Mouse (Mus musculus): ENCODE data around the gene Zrsr1.

Gene Zrsr1

DNA sequence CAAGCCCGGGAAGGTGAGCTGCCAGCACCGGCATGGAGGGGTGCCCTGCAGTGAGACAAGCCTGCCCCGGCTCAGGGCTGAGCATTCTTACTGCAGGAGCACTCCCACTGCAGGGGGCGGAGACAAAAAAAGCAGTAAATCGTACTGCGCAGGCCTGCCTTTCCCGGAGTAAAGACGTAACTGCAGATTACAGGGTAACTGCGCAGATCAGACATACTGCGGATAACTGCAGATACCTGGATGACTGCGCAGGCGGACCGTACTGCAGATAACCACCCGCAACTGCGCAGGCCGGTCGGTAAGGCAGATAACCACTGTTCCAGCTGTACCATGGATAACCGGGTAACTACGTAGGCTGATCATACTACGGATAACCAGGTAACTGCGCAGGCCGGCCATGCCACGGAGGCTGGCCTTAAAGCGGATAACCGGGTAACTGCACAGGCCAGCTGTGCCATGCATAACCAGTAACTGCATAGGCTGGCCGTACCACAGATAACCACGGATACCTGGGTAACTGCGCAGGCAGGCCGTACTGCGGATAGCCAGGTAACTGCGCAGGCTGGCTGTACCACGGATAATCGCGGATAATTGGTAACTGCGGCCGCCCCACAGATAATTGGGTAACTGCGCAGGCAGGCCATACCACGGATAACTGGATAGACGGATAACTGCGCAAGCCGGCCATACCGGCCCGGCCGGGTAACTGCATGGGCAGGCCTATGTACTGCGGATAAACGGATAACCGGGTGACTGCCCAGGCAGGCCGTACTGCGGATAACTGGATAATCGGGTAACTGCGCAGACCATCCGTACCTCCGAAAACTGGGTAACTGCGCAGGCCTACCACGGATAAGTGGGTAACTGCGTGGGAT is at the start of gene Zrsr1:
Gene Zrsr1, plus strand, starts transcription at position 171 of the 875 bp plus-strand sequence.
- DNase-seq (ENCODE audit: extremely low read depth, insufficient read length, low spot score), result peak; percentile 59

DNA sequence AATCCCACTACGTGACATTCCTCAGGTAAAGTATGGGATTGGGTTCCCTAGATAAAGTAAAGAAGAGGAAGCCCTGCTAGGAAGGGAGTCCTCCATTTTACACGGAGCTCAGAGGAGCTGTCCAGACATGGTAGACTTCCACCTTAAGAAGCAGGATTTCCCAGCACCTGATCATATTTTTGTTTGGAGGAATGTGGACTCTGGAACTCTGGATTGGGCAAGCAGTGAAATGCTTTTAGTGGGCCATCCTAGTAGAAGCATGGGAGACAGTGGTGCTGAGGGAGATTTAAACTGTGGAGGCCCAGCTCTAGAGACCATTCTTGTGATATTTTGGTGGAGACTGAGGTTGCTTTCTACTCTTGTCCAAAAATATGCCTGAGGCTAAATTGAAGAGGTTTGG is 49.3 kb upstream of the Zrsr1 start:
- no peak for DNase-seq (ENCODE audit: extremely low read depth, insufficient read length, low spot score)

DNA sequence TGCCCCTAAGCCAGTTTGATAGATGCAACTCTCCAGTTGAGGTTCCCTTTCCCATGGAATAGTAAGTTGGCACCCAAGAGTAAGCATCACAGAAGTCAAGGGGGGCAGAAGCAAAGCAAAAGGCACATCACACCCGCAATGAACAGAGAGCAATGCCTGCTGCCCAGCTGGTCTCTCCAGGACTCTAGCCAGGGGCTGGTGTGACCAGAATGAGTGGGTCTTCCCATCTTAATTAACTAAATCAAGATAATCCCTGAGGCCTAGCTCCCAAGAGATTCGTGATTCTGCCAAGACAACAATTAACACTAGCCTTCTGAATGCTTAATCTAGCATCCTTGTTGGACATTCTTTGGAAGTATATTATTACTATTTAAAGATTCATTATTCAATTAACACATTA is 48.2 kb upstream of the Zrsr1 start:
- DNase-seq (ENCODE audit: extremely low read depth, insufficient read length, low spot score), result no peak

DNA sequence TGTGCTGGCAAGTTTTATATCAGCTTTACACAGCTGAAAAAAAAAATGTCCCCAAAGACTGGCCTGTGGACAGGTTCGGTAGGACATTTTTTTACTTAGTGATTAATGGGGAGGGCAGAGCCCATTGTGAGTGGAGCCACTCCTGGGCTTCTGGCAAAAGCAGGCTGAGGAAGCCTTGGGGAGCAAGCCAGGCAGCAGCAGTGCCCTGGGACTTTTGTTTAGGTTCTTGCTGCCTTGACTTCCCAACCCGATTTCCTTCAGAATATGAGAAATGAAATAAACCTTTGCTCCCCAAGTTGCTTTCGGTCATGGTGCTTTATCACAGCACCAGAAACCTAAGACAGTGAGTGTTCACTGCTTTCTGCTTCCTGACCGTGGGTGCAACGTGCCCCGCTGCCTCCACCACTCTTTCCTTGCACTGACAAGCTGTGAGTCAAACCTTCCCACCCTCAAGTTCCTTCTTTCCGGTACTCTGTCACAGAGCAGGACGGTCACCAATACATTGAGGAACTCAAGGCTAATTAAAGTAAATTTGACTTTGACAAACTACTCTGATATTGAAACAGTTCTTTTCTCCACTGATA is 43.1 kb upstream of the Zrsr1 start:
- DNase-seq (ENCODE audit: extremely low read depth, insufficient read length, low spot score), result no peak

DNA sequence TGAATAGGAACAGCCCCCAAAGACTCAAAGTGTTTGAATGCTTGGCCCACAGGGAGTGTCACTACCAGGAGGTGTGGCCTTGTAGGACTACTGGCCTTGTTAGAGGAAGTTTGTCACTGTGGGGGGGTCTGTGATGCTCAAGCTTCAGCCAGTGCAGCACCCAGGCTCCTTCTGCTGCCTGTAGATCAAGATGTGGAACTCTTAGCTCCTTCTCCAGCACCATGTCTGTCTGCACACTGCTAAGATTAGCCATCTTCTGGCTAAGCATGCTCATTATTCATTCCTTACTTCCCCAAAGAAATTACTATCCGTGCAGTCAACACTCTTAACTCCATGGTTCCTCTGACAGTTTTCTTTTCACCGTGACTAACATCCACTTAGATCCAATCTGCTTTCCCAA is 41.7 kb upstream of the Zrsr1 start:
- DNase-seq (ENCODE audit: extremely low read depth, insufficient read length, low spot score), result no peak

DNA sequence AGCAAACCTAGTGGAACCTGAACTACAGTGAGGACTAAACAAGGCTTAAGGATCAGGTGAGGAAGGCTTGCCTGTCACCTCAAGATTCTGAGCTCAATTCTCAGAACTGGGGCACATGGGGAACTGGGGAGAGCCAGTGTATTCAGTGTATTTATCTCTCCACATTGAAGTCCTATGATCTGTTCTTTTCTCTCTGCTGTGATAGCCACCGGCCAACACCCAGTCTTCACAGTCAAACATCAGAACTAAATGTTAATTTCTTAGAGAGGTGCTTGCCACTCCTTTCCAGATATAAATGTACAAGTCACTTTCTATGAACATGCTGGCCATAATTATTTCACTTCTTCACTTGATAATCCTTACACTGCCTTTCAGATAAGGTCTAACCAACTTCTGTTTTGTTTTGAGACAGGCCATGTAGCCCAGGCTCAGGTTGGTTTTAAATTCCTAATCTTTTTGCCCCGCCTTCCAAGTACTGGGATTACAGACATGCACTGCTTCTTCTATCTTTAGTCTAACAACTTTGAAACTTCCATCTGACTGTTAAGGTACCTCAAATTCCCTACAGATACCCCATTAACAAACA is 40.4 kb upstream of the Zrsr1 start:
- no peak for DNase-seq (ENCODE audit: extremely low read depth, insufficient read length, low spot score)

DNA sequence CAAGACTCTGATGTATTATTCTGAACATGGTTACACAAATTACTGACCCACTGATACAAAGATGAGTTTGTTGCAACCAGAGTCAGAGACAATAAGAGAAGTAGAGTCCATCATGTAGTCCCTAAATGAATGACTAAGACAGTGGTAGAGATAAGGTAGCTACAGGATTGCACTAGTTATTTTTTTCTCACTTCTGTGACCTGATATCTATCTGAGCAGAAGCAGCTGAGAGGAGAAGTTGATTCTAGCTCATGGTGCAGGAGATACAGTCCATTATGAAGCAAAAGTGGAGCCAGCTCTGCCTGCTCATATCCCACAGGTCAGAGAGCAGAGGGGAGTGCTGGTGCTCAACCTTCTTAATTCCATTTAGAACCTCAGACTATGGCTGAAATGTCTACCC is 39.6 kb upstream of the Zrsr1 start:
- DNase-seq (ENCODE audit: extremely low read depth, insufficient read length, low spot score), result no peak

DNA sequence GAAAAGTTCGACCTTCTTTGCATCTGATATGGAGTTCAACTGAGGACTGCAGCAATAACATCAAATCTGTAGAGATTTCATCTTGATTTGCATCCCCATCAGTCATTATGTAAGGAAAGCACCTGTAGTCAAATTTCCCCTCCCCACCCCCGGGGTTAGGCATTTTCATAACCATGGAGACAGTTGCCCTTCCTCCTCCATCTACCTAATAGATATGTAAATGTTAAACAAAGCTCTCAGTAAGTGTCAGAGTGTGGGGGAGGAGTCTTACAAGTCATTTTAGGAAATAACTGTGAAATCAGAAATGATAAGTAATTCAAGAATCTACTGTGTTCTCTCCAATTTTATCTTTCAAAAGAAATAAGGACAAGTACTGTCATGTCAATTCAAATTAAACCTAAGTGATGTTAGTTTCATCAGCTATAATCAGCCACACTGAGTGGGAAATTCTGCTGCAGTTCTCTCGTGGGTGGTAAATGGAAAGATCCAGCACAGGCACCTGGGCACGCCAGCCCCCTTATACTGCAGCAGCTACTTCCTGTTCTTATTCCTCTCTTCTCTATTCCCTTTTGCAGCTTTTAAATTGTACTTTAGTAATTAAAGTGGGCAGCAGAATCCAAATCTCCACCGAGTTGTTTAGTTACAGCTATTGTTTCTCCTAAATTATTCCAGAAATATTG is 35.2 kb upstream of the Zrsr1 start:
- no peak for DNase-seq (ENCODE audit: extremely low read depth, insufficient read length, low spot score)

DNA sequence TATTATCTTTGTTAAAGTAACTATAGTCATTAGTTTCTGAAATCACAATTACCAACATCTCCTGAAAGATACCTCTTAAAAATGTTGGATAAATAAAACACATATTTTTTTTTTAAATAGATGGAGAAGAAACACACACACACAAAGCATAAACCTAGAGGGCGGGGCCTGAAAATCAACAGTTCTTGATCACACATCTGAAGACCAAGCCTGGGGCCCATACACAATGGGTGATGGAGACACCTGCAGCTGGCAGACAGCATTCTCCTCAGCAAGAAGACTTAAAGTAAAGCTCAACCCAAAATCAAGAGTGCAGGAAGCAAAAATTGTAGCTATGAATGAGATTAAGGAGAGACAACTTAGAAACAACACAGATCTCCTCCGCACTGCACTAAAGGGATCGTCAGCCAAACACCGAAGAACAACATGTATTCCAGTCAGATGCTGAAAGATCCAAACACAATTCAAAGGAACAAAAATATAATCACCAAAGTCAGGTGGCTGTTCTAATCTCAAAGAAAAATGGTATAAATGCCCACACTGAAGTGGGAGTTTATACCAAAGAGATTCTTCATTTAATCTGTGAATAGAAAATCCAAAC is 34.0 kb upstream of the Zrsr1 start:
- DNase-seq (ENCODE audit: extremely low read depth, insufficient read length, low spot score), result no peak

DNA sequence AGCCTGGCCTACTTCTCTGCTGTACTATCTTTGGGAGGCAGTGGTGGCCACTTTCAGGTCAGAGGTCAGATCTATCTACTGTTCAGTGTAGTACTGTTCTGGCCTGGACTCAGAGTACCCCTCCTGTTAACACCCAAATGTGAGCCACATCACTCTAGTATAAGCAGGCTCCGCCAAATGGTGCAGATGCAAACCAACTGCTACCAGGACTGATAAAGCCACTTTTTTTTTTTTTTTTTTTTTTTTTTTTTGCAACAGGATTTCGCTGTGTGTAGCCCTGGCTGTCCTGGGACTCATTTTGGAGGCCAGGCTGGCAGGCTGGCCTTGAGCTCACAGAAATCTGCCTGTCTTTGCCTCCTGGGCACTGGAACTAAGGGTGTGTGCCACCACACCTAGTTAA is 32.8 kb upstream of the Zrsr1 start:
- DNase-seq (ENCODE audit: extremely low read depth, insufficient read length, low spot score), result no peak

DNA sequence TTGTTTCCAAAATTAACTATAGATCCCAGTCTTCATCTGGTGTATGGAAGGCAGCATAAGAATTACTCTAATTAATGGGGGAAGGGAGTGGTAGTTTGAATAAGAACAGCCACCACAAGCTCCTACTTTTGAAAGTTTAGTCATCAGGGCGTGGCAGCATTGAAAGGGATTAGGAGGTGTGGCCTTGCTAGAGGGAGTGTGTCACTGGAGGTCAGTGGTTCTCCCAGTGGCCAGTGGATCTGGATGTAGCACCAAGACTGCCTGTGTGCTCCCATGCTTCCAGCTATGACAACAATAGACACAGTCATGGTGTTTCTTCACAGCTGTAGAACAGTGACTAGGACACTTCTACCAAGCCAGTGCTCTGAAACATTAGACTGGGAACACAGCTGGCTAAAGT is 22.7 kb upstream of the Zrsr1 start:
- DNase-seq (ENCODE audit: extremely low read depth, insufficient read length, low spot score), result peak; percentile 76

DNA sequence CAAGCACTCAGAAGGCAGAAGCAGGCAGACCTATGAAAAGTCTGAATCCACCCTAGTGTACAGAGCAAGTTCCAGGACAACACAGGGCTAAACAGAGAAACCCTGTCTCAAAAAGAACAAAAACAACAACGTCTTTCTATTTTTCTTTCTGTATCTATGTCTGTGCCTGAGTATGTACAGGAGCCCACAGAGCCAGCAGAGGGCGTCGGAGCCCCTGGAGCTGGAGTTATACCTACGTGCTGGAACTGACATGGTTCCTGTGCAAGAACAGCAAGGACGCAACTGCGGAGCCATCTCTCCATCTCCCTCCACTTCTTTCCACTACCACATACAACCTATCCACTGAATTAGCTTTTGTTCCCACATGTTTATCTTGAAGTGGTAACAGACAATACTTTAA is 21.7 kb upstream of the Zrsr1 start:
- DNase-seq (ENCODE audit: extremely low read depth, insufficient read length, low spot score), result no peak

DNA sequence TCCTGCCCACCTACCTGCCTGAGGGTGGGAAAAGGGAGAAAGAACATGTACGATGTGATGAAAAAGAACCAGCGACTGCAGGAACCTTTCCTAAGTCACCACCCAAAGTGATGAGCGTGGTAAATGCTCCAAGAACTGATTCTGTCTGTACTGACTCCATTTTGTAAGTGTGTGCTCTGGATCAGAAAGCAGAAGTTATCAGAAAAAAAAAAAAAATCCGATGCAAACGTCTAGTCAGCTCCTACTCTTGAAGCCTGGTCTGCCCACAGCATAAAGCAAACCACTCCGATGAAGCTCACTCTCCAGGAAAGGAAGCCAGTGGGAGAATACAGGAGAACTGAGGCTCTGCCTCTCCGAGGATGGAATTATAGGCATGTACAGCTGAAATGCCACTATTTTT is 19.1 kb upstream of the Zrsr1 start:
- DNase-seq (ENCODE audit: extremely low read depth, insufficient read length, low spot score), result no peak

DNA sequence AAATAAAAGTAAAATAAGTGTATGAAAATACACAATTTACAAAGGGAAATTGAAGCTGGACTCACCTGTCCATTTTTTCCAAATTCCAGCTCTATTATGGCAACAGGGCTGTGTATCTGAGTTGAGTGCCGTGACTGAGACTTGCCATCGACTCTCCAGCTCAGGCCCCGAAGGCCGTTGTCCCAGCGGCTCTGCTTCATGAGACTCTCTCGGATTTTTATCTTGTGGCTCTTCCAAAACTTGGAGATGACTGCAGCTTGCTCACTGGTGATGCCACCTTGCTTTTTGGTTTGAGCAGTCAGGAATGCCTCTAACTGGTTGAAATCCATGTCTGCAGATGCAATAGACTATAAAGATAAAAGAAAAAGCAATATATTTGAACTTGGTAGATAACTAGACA is 15.5 kb upstream of the Zrsr1 start:
- DNase-seq (ENCODE audit: extremely low read depth, insufficient read length, low spot score), result no peak

DNA sequence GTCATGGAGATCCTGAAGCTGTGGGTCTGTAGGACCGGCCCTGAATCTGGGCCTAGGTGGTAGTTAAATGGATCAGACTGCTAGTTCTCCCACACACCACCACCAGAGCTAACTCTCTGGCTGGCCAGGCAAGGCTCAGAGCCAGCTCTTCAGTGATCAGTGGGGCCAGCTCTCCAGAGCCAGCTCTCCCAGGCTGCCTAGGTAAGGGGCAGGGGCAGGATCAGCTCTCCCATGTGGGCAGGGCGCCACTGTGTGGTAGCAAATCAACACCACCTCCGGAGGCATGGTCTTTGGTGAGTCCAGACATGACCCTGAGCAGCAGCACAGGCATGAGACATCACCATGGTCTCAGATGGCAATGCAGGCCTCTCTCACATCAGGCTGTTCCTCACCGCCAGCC is 15.0 kb upstream of the Zrsr1 start:
- peak; percentile 69 for DNase-seq (ENCODE audit: extremely low read depth, insufficient read length, low spot score)

DNA sequence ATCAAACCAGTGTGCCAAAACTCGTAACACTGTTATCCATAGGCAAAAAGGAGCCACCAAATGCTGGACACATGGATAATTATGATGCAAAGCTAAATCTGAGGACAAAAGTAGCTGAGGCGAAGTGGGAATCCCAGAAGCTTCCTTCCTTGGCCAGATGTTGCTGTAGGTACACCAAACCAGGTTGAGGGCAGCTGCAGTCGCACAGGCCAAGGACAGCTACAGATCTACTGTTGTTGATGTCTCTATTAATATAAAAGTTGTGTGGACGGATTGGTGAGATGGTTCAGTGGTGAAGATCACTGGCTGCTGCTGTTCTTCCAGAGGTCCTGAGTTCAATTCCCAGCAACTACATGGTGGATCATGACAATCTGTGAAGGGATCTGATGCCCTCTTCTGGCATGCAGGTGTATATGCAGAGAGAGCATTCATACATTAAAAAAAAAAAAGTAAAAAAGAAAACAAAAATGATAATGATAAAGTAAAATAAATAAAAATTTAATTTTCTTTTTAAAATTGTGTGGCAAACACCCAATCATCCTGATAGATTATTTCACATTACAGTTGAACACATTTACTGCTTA is 13.9 kb upstream of the Zrsr1 start:
- no peak for DNase-seq (ENCODE audit: extremely low read depth, insufficient read length, low spot score)

DNA sequence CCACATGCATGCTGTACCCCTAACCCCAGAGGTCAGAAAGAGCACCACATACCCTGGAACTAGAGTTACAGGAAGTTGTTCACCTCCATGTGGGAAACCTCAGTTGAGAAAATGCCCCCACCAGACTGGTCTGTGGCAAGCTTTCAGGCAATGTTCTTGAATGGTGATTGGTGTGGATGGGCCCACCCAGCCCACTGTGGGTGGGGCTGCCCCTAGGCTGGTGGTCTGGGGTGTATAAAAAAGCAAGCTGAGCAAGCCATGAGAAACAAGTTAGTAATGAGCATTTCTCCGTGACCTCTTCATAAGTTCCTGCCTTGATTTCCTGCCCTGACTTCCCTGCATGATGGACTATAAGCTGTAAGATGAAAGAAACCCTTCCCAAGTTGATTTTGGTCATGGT is 9.7 kb upstream of the Zrsr1 start:
- DNase-seq (ENCODE audit: extremely low read depth, insufficient read length, low spot score), result no peak

DNA sequence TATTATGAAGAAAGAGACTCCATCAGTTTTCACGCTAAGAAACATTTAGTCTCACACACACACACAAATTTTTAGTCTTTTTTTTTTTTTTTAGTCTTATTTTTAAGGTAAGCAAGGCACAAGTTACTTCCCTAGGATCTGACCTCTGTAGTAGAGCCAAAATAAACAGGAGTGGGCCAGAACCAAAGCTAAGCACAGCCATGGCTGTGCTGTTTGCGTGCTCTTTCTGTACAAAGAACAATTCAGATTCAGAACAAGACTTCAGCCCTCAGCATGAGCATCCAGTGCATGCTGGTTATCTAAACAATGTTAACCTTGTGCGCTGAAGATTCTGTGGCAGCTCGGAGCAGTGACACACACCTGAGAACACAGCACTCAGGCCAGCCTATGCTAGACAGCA is 7.4 kb upstream of the Zrsr1 start:
- DNase-seq (ENCODE audit: extremely low read depth, insufficient read length, low spot score), result no peak

DNA sequence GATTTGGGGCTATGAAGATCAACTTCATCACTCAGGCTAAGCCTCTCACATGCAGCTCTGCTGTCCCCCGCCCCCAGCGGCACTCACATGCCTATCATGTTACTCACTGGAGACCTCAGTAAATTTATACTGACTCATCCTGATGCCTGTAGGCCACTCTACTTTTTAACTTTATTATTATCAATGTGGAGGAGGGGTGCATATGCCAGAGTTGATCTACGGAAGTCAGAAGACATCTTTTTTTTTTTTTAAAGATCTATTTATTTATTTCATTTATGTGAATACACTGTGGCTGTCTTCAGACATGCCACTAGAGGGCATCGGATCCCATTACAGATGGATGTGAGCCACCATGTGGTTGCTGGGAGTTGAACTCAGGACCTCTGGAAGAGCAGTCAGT is 6.3 kb upstream of the Zrsr1 start:
- DNase-seq (ENCODE audit: extremely low read depth, insufficient read length, low spot score), result peak; percentile 75

DNA sequence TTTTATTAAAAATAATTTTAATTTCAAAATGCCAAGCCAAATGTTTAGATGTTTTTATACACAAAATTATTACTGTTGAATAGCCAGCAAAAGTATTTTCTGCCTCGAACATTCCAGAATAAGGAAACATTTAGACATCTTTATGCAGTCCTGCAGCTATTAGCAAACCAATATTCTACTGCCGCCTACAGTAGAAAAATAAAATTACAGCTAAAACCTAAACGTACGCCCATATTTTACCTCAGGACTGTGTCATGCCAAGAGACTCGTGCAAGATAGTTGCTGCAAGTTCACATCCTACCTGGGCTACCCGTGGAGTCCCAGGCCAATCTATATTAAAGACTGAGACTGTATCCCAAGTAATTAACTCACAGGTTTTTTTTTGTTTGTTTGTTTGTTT is 2.3 kb upstream of the Zrsr1 start:
- no peak for DNase-seq (ENCODE audit: extremely low read depth, insufficient read length, low spot score)

DNA sequence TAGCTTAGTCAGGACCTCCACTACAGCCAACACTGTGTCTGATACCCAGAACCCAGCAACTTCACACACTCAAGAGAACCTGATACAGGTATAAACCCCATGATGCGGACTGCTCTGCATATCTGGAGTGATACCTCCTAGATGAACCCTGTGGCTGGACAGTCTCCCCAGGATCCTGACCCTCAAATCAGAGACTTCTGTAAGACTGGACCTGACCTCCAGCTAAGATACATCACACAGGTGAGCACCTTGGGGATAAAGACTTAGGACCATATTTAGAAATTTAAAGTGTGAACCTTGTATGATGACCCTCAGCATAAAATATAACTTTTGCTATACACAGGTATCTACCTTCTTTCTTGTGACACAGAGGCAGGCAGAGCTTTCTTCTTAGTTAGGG is 1.3 kb upstream of the Zrsr1 start:
- no peak for DNase-seq (ENCODE audit: extremely low read depth, insufficient read length, low spot score)

Data from 3134 (cell line).